In genomic region chr17:51811911-51812260, GRCm38 (mm10) we compare ENCODE assay signal across 7 mouse cellular contexts. TPM values are rescaled to one million over a fixed set of nuclear protein-coding genes. Genes with fewer than 3 reads are reported as not detected.
A peak's percentile ranks its signal among the peaks of the same experiment; 100 is the strongest.
DNase-seq lines count a peak whose midpoint lies in the region; ATAC-seq and TF ChIP-seq lines count a peak whose summit lies in the region.

No protein-coding gene starts in this region.

- H3K4me3 ChIP-seq in layer of hippocampus, adult 2 months, result peak overlapping the region; percentile 80
- H3K4me3 ChIP-seq in hindbrain, embryonic 14.5 days (replicated peaks; ENCODE audit: low read length), result peak overlapping the region; percentile 69
- peak overlapping the region; percentile 99 for H3K4me3 ChIP-seq in midbrain, embryonic 15.5 days

- no peaks in the 10 kb centered on the region for H3K9me3 ChIP-seq in hindbrain, embryonic 14.5 days (ENCODE audit: control insufficient read depth, low read length)
- H3K9me3 ChIP-seq in midbrain, embryonic 15.5 days, result no peaks in the 10 kb centered on the region

- no peak for TF ChIP-seq CTCF in layer of hippocampus, adult 2 months (conservative IDR thresholded peaks at IDR 0.05)

- ATAC-seq in hindbrain, embryonic 14.5 days (ENCODE audit: low FRiP score), result no peak
- peak; percentile 2; the same call in 1 of the 2 replicates for ATAC-seq in midbrain, embryonic 15.5 days (replicated peaks)
- ATAC-seq in activated CD4-positive, CD25-positive, alpha-beta regulatory T cell, adult 4 months, result no peak

- under 1% methylated on average over 11 of the region's 11 CpGs for WGBS in hindbrain, embryonic 14.5 days
- 2% methylated on average over 11 of the region's 11 CpGs for WGBS in midbrain, embryonic 15.5 days

- H3K9ac ChIP-seq in hindbrain, embryonic 14.5 days, result peak overlapping the region; percentile 91
- peak overlapping the region; percentile 77 for H3K9ac ChIP-seq in midbrain, embryonic 15.5 days

- no peaks in the 10 kb centered on the region for H3K27me3 ChIP-seq in hindbrain, embryonic 14.5 days (ENCODE audit: control insufficient read depth, insufficient read depth, low read length)
- H3K27me3 ChIP-seq in midbrain, embryonic 15.5 days (replicated peaks), result no peaks in the 10 kb centered on the region

- peak overlapping the region; percentile 76 for H3K4me2 ChIP-seq in hindbrain, embryonic 14.5 days (replicated peaks)
- H3K4me2 ChIP-seq in midbrain, embryonic 15.5 days, result peak overlapping the region; percentile 79

- no peaks in the 10 kb centered on the region for H3K36me3 ChIP-seq in hindbrain, embryonic 14.5 days (replicated peaks; ENCODE audit: control insufficient read depth, insufficient read depth)
- H3K36me3 ChIP-seq in midbrain, embryonic 15.5 days (replicated peaks), result no peaks in the 10 kb centered on the region

- peak overlapping the region; percentile 89; the same call in 1 of the 2 replicates for H3K27ac ChIP-seq in layer of hippocampus, adult 2 months
- peak overlapping the region; percentile 94 for H3K27ac ChIP-seq in hindbrain, embryonic 14.5 days
- peak overlapping the region; percentile 94 for H3K27ac ChIP-seq in midbrain, embryonic 15.5 days

- peaks cover 11% of the 10 kb centered on the region for H3K4me1 ChIP-seq in hindbrain, embryonic 14.5 days (replicated peaks; ENCODE audit: control insufficient read depth, insufficient read depth, low read length)
- H3K4me1 ChIP-seq in midbrain, embryonic 15.5 days, result peaks cover 23% of the 10 kb centered on the region

- no peak for DNase-seq in layer of hippocampus, adult 2 months (ENCODE audit: low spot score in 2 of 2)
- DNase-seq in layer of hippocampus, postnatal 25 days (ENCODE audit: extremely low spot score in 1 of 2, low spot score in 1 of 2), result no peak
- DNase-seq in cerebellum, postnatal 36 days, result peak; percentile 16 to 19
- DNase-seq in hindbrain, embryonic 14.5 days (ENCODE audit: low spot score), result no peak
- no peak for DNase-seq in ovary, adult 18-20 months (ENCODE audit: low spot score)

RNA-seq across cellular contexts. Expression of gene Satb1, which starts 21.2 kb away (rescaled TPM):
- 10 to 100 TPM; 69.2 to 73.0 TPM for total RNA-seq in layer of hippocampus, adult 2 months (2021)
- 10 to 100 TPM; 69.4 to 78.0 TPM for total RNA-seq in layer of hippocampus, postnatal 25 days (2021)
- polyA plus RNA-seq in hindbrain, embryonic 14.5 days (2014; fragmentation: Nextera tagmentation; extraction: Ambion mirVana), result 42.6 and 44.1 TPM in 2 replicates
- polyA plus RNA-seq in midbrain, embryonic 15.5 days (2015; fragmentation: Nextera tagmentation; extraction: Ambion mirVana), result 21.5 and 24.1 TPM in 2 replicates
- 10 to 100 TPM; 41.0 to 63.4 TPM for polyA plus RNA-seq in activated CD4-positive, CD25-positive, alpha-beta regulatory T cell, adult 4 months (2017; shearing (Covaris generic))

Comparison
In these comparisons a context has a peak if more than half of its experiments do, and no peak if none do; other contexts are left out.
1. DNase-seq: peak in cerebellum, postnatal 36 days (2 of 2); none in layer of hippocampus, adult 2 months (0 of 2), layer of hippocampus, postnatal 25 days (0 of 2), hindbrain, embryonic 14.5 days (single experiment) and ovary, adult 18-20 months (single experiment).
2. Peak in every context shown above with its lines, with median percentiles within 50 percentile points of each other: H3K27ac ChIP-seq and H3K4me3 ChIP-seq.